Mouse (Mus musculus) lung, embryonic 16.5 days (tissue): ENCODE measurements around the gene Tspan15. TPM values are rescaled to one million over a fixed set of nuclear protein-coding genes. Genes with fewer than 3 reads are reported as not detected.

Experiments
- ATAC-seq: fragments of 200-750 bp; cut with Nextera tagmentation; 2 replicates; pipeline ENCODE4 v1.8.0; 2017; ENCODE audit warnings: low read depth, mild to moderate bottlenecking, moderate library complexity
- H3K27ac ChIP-seq: fragments of 300-500 bp; sonication (generic); 2 replicates; pipeline ENCODE4 v1.5.1; 2014; ENCODE audit warnings: mild to moderate bottlenecking, control low read depth, low read length
- H3K27me3 ChIP-seq: fragments of 300-500 bp; sonication (generic); 2 replicates; pipeline ENCODE4 v1.6.1; 2014; ENCODE audit warnings: low read depth, low read length, mixed read lengths; ENCODE audit not compliant: control insufficient read depth, insufficient read depth
- H3K36me3 ChIP-seq: fragments of 300-500 bp; sonication (generic); 2 replicates; pipeline ENCODE4 v1.6.1; 2014; ENCODE audit warnings: low read length; ENCODE audit not compliant: control insufficient read depth, insufficient read depth
- H3K4me1 ChIP-seq: fragments of 300-500 bp; sonication (generic); replicated peaks from 2 replicates; pipeline ENCODE4 v1.6.1; 2014; ENCODE audit warnings: low read length, mixed read lengths; ENCODE audit not compliant: control insufficient read depth, insufficient read depth
- H3K4me2 ChIP-seq: fragments of 300-500 bp; sonication (generic); 2 replicates; pipeline ENCODE4 v1.6.1; 2014; ENCODE audit warnings: low read depth, low read length, control low read depth
- H3K4me3 ChIP-seq: fragments of 300-500 bp; sonication (generic); 2 replicates; pipeline ENCODE4 v1.5.1; 2014; ENCODE audit warnings: mild to moderate bottlenecking, low read length, control low read depth
- H3K9ac ChIP-seq: fragments of 300-500 bp; sonication (generic); 2 replicates; pipeline ENCODE4 v1.6.1; 2014; ENCODE audit warnings: low read length, control low read depth
- H3K9me3 ChIP-seq: fragments of 300-500 bp; sonication (generic); 2 replicates; pipeline ENCODE4 v1.6.1; 2016; ENCODE audit warnings: low read length; ENCODE audit not compliant: control insufficient read depth
- WGBS: fragments of 180-500 bp; shearing (Covaris S2); extraction: QIAGEN DNeasy Blood & Tissue Kit; methylation state at CpG from one replicate; pipeline ENCODE4 v1.1.7; 2014; 5-methylcytosine and 5-hydroxymethylcytosine counted together
- polyA plus RNA-seq: library from polyadenylated mRNA; unstranded; fragments of >200 nt; fragmentation: Nextera tagmentation; extraction: Ambion mirVana; gene quantifications from 2 replicates; pipeline ENCODE4 v1.2.1, GENCODE M21; 2015

Tspan15 gene
- polyA plus RNA-seq, result 96.1 and 116 TPM in 2 replicates

- H3K27ac ChIP-seq, result peak within 1 kb of the TSS; percentile 51
- under 1% methylated on average over 58 of the region's 59 CpGs for WGBS
- peak within 1 kb of the TSS; percentile 74 for H3K9ac ChIP-seq
These were observed at the start of gene Tspan15 for GRCm38 (mm10) chr10:62230708-62231394. Gene Tspan15, minus strand, starts transcription at chr10:62231251.

GRCm38 (mm10) chr10:62279671-62280070 is 48.6 kb upstream of the Tspan15 start:
- H3K9ac ChIP-seq, result no peak overlapping the region
- H3K4me2 ChIP-seq, result no peak overlapping the region
- no peaks in the 10 kb centered on the region for H3K27me3 ChIP-seq
- H3K4me3 ChIP-seq, result no peak overlapping the region
- WGBS, result 72% methylated on average over 4 of the region's 4 CpGs
- H3K9me3 ChIP-seq, result no peaks in the 10 kb centered on the region
- no peaks in the 10 kb centered on the region for H3K4me1 ChIP-seq
- H3K27ac ChIP-seq, result no peak overlapping the region
- ATAC-seq, result no peak
- H3K36me3 ChIP-seq, result peaks cover 7% of the 10 kb centered on the region

More at GRCm38 (mm10) chr10:62230708-62231394, at the start of gene Tspan15:
- peak within 1 kb of the TSS; percentile 79 for H3K4me2 ChIP-seq
- H3K36me3 ChIP-seq, result no peaks in the 10 kb centered on the region
- no peaks in the 10 kb centered on the region for H3K9me3 ChIP-seq
- ATAC-seq, result peak; percentile 98
- peak within 1 kb of the TSS; percentile 71 for H3K4me3 ChIP-seq
- H3K27me3 ChIP-seq, result no peaks in the 10 kb centered on the region
- H3K4me1 ChIP-seq, result peaks cover 16% of the 10 kb centered on the region

GRCm38 (mm10) chr10:62279066-62279465 is 48.0 kb upstream of the Tspan15 start:
- H3K27me3 ChIP-seq, result no peaks in the 10 kb centered on the region
- no peak overlapping the region for H3K4me2 ChIP-seq
- H3K9ac ChIP-seq, result no peak overlapping the region
- no peak overlapping the region for H3K27ac ChIP-seq
- no peaks in the 10 kb centered on the region for H3K9me3 ChIP-seq
- no peaks in the 10 kb centered on the region for H3K4me1 ChIP-seq
- WGBS, result 49% methylated on average over 3 of the region's 3 CpGs
- peaks cover 11% of the 10 kb centered on the region for H3K36me3 ChIP-seq
- no peak for ATAC-seq
- no peak overlapping the region for H3K4me3 ChIP-seq

GRCm38 (mm10) chr10:62277499-62278293 is 46.6 kb upstream of the Tspan15 start:
- WGBS, result 91% methylated on average over 18 of the region's 19 CpGs
- Histone ChIP-seq H3K4me3 (no peak overlapping the region), H3K27ac (no peak overlapping the region), H3K9me3 (no peaks in the 10 kb centered on the region), H3K4me2 (no peak overlapping the region), H3K9ac (no peak overlapping the region), H3K4me1 (no peaks in the 10 kb centered on the region), H3K27me3 (no peaks in the 10 kb centered on the region), H3K36me3 (peaks cover 11% of the 10 kb centered on the region)
- no peak for ATAC-seq

GRCm38 (mm10) chr10:62275235-62275634 is 44.2 kb upstream of the Tspan15 start:
- no peaks in the 10 kb centered on the region for H3K9me3 ChIP-seq
- H3K36me3 ChIP-seq, result peaks cover 8% of the 10 kb centered on the region; the same call in 1 of the 2 replicates
- H3K4me2 ChIP-seq, result no peak overlapping the region
- no peaks in the 10 kb centered on the region for H3K27me3 ChIP-seq
- 26% methylated on average over 4 of the region's 4 CpGs for WGBS
- no peak for ATAC-seq
- H3K27ac ChIP-seq, result no peak overlapping the region
- H3K4me1 ChIP-seq, result no peaks in the 10 kb centered on the region
- H3K9ac ChIP-seq, result no peak overlapping the region
- no peak overlapping the region for H3K4me3 ChIP-seq

GRCm38 (mm10) chr10:62269278-62269677 is 38.2 kb upstream of the Tspan15 start:
- H3K9ac ChIP-seq, result no peak overlapping the region
- no peak overlapping the region for H3K4me2 ChIP-seq
- no peaks in the 10 kb centered on the region for H3K4me1 ChIP-seq
- peaks cover 1% of the 10 kb centered on the region; the same call in 1 of the 2 replicates for H3K36me3 ChIP-seq
- ATAC-seq, result peak; percentile 38; the same call in 1 of the 2 replicates
- H3K9me3 ChIP-seq, result no peaks in the 10 kb centered on the region
- H3K4me3 ChIP-seq, result no peak overlapping the region
- no peak overlapping the region for H3K27ac ChIP-seq
- 57% methylated on average over 16 of the region's 16 CpGs for WGBS
- no peaks in the 10 kb centered on the region for H3K27me3 ChIP-seq

- ATAC-seq, result no peak
- Histone ChIP-seq H3K36me3 (no peaks in the 10 kb centered on the region), H3K4me1 (no peaks in the 10 kb centered on the region), H3K4me3 (no peak overlapping the region), H3K9me3 (no peaks in the 10 kb centered on the region), H3K27ac (no peak overlapping the region), H3K4me2 (no peak overlapping the region), H3K27me3 (no peaks in the 10 kb centered on the region), H3K9ac (no peak overlapping the region)
- WGBS, result 29% methylated on average over 2 of the region's 2 CpGs
These were observed 33.2 kb upstream of the Tspan15 start for GRCm38 (mm10) chr10:62264299-62264698.

- no peaks in the 10 kb centered on the region for H3K4me1 ChIP-seq
- ATAC-seq, result peak; percentile 92
These were observed 30.2 kb upstream of the Tspan15 start for GRCm38 (mm10) chr10:62261115-62261886.

GRCm38 (mm10) chr10:62258298-62258697 is 27.2 kb upstream of the Tspan15 start:
- no peaks in the 10 kb centered on the region for H3K27me3 ChIP-seq
- WGBS, result 81% methylated on average over 5 of the region's 5 CpGs

More at GRCm38 (mm10) chr10:62261115-62261886, 30.2 kb upstream of the Tspan15 start:
- Histone ChIP-seq H3K36me3 (no peaks in the 10 kb centered on the region), H3K4me2 (no peak overlapping the region), H3K27me3 (no peaks in the 10 kb centered on the region), H3K9ac (no peak overlapping the region), H3K9me3 (no peaks in the 10 kb centered on the region), H3K27ac (no peak overlapping the region), H3K4me3 (no peak overlapping the region)
- 9% methylated on average over 18 of the region's 18 CpGs for WGBS

More at GRCm38 (mm10) chr10:62258298-62258697, 27.2 kb upstream of the Tspan15 start:
- Histone ChIP-seq H3K4me2 (no peak overlapping the region), H3K36me3 (no peaks in the 10 kb centered on the region), H3K9me3 (no peaks in the 10 kb centered on the region), H3K27ac (no peak overlapping the region), H3K9ac (no peak overlapping the region), H3K4me3 (no peak overlapping the region), H3K4me1 (no peaks in the 10 kb centered on the region)
- no peak for ATAC-seq
